Mouse (Mus musculus) G1E (cell line): ENCODE results near the gene S100a7a.

Experiments
- CTCF ChIP-seq: IDR thresholded peaks from 2 replicates; pipeline ENCODE4 v1.5.1; 2012; ENCODE audit warnings: low read depth, low read length, inconsistent platforms, mixed read lengths
- GATA1 ChIP-seq: IDR thresholded peaks from 2 replicates; pipeline ENCODE4 v1.6.1; 2012; ENCODE audit warnings: borderline replicate concordance, low read length, inconsistent platforms, mixed read lengths
- POLR2AphosphoS5 ChIP-seq: IDR thresholded peaks from 2 replicates; pipeline ENCODE4 v1.6.1; 2012; ENCODE audit warnings: low read depth, low read length, inconsistent platforms; ENCODE audit not compliant: insufficient replicate concordance
- TAL1 ChIP-seq: conservative IDR thresholded peaks from 2 replicates; pipeline ENCODE4 v1.6.1; 2012; ENCODE audit warnings: low read depth, low read length, inconsistent platforms, mixed read lengths

- TF ChIP-seq CTCF = no peak
- TF ChIP-seq TAL1 = no peak
- TF ChIP-seq GATA1 = no peak
- TF ChIP-seq POLR2AphosphoS5 = no peak
These were observed 40.2 kb upstream of the S100a7a start for GRCm38 (mm10) chr3:90613461-90614147.
